Mouse (Mus musculus): ENCODE results near the gene Esrp2. TPM values are rescaled to one million over a fixed set of nuclear protein-coding genes. Genes with fewer than 3 reads are reported as not detected.

The Esrp2 gene
- polyA plus RNA-seq, 1 experiment from 2014 or later = 0.09 TPM

DNA sequence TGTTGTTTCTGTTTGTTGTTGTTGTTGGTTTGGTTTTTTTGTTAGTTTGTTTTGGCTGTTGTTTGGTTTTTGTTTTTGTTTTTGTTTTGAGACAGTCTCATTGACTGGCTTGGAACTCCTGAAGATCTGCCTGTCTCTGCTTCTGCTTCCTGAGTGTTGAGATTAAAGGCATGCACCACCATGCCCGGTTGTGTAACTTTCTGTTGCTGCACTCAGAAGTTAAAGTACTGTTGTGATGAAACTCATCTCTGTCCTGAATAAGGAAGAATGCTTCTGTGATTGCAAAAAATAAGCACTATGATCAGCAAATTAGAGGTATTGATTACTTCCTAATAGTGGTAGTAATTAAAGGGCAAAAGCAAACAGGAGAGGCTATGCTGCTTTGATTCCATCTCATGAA, 30.6 kb downstream of the Esrp2 start:
- no peaks in the 10 kb centered on the region for H3K9me3 ChIP-seq
- no peak overlapping the region for H3K27ac ChIP-seq
- peaks cover 42% of the 10 kb centered on the region for H3K36me3 ChIP-seq
- H3K9ac ChIP-seq (replicated peaks) = no peak overlapping the region
- ATAC-seq = no peak
- no peaks in the 10 kb centered on the region for H3K4me1 ChIP-seq (replicated peaks)
- 83% methylated on average over 1 of the region's 1 CpGs for WGBS
- H3K4me2 ChIP-seq (replicated peaks) = no peak overlapping the region
- H3K27me3 ChIP-seq = no peaks in the 10 kb centered on the region
- no peak overlapping the region for H3K4me3 ChIP-seq (replicated peaks)

- no peak overlapping the region for H3K4me3 ChIP-seq (replicated peaks)
Measured at GRCm38 (mm10) chr8:106103888-106104287, 32.9 kb downstream of the Esrp2 start.

GRCm38 (mm10) chr8:106102321-106102720, 34.5 kb downstream of the Esrp2 start:
- H3K9me3 ChIP-seq = no peaks in the 10 kb centered on the region
- H3K27me3 ChIP-seq = no peaks in the 10 kb centered on the region
- 92% methylated on average over 4 of the region's 4 CpGs for WGBS
- no peak overlapping the region for H3K4me2 ChIP-seq (replicated peaks)
- no peak overlapping the region for H3K27ac ChIP-seq
- H3K4me1 ChIP-seq (replicated peaks) = no peaks in the 10 kb centered on the region
- no peak overlapping the region for H3K4me3 ChIP-seq (replicated peaks)
- H3K9ac ChIP-seq (replicated peaks) = no peak overlapping the region
- peaks cover 26% of the 10 kb centered on the region for H3K36me3 ChIP-seq
- no peak for ATAC-seq

More at GRCm38 (mm10) chr8:106103888-106104287, 32.9 kb downstream of the Esrp2 start:
- Histone ChIP-seq H3K27ac (no peak overlapping the region), H3K27me3 (no peaks in the 10 kb centered on the region), H3K4me1 (replicated peaks) (no peaks in the 10 kb centered on the region), H3K9me3 (no peaks in the 10 kb centered on the region), H3K36me3 (peaks cover 39% of the 10 kb centered on the region), H3K4me2 (replicated peaks) (no peak overlapping the region), H3K9ac (replicated peaks) (no peak overlapping the region)
- WGBS = 97% methylated on average over 2 of the region's 2 CpGs
- ATAC-seq = no peak

Other genes starting within 250 kb of the Esrp2 start
- gene Nrn1l, start 243.4 kb downstream of the Esrp2 start, polyA plus RNA-seq (2015; fragmentation: Nextera tagmentation; extraction: Ambion mirVana) = 0.49 and 0.75 TPM in 2 replicates
- 13.5 and 14.7 TPM in 2 replicates for gene Pskh1, start 236.5 kb downstream of the Esrp2 start, polyA plus RNA-seq (2015; fragmentation: Nextera tagmentation; extraction: Ambion mirVana)
- 2.6 and 2.9 TPM in 2 replicates for gene Ctrl, start 203.1 kb downstream of the Esrp2 start, polyA plus RNA-seq (2015; fragmentation: Nextera tagmentation; extraction: Ambion mirVana)
- gene Psmb10, start 198.5 kb downstream of the Esrp2 start, polyA plus RNA-seq (2015; fragmentation: Nextera tagmentation; extraction: Ambion mirVana) = 38.7 and 40.3 TPM in 2 replicates
- 0.30 and 0.54 TPM in 2 replicates for gene Lcat, start 193.6 kb downstream of the Esrp2 start, polyA plus RNA-seq (2015; fragmentation: Nextera tagmentation; extraction: Ambion mirVana)
- 5.2 and 5.6 TPM in 2 replicates for gene Slc12a4, start 170.9 kb downstream of the Esrp2 start, polyA plus RNA-seq (2015; fragmentation: Nextera tagmentation; extraction: Ambion mirVana)
- not detected in 2 replicates for gene Dpep3, start 157.5 kb downstream of the Esrp2 start, polyA plus RNA-seq (2015; fragmentation: Nextera tagmentation; extraction: Ambion mirVana)
- 19.3 and 23.0 TPM in 2 replicates for gene Dus2, start 145.6 kb downstream of the Esrp2 start, polyA plus RNA-seq (2015; fragmentation: Nextera tagmentation; extraction: Ambion mirVana)
- not detected in 2 replicates for gene Dpep2nb, start 131.0 kb downstream of the Esrp2 start, polyA plus RNA-seq (2015; fragmentation: Nextera tagmentation; extraction: Ambion mirVana)
- 19.1 and 20.6 TPM in 2 replicates for gene Ddx28, start 125.1 kb downstream of the Esrp2 start, polyA plus RNA-seq (2015; fragmentation: Nextera tagmentation; extraction: Ambion mirVana)
- gene Nfatc3, start 78.1 kb downstream of the Esrp2 start, polyA plus RNA-seq (2015; fragmentation: Nextera tagmentation; extraction: Ambion mirVana) = 3.9 and 4.4 TPM in 2 replicates
- 16.8 and 18.4 TPM in 2 replicates for gene Pla2g15, start 13.4 kb upstream of the Esrp2 start, polyA plus RNA-seq (2015; fragmentation: Nextera tagmentation; extraction: Ambion mirVana)
- 76.0 and 81.0 TPM in 2 replicates for gene Slc7a6, start 31.9 kb upstream of the Esrp2 start, polyA plus RNA-seq (2015; fragmentation: Nextera tagmentation; extraction: Ambion mirVana)
- gene Slc7a6os, start 74.0 kb upstream of the Esrp2 start, polyA plus RNA-seq (2015; fragmentation: Nextera tagmentation; extraction: Ambion mirVana) = 36.6 and 42.6 TPM in 2 replicates
- 57.8 and 62.6 TPM in 2 replicates for gene Prmt7, start 74.0 kb upstream of the Esrp2 start, polyA plus RNA-seq (2015; fragmentation: Nextera tagmentation; extraction: Ambion mirVana)
- gene Smpd3, start 201.0 kb upstream of the Esrp2 start, polyA plus RNA-seq (2015; fragmentation: Nextera tagmentation; extraction: Ambion mirVana) = 44.4 and 45.3 TPM in 2 replicates